Mouse (Mus musculus) midbrain, embryonic 14.5 days (tissue): ENCODE measurements at regions not wholly inside any gene's neighbourhood (a gene's known extent, or its start where the extent isn't known, plus 50 kb on each side); places are given as distances from the start of the nearest gene placed in this dataset.

Source experiments
- ATAC-seq: fragments of 200-750 bp; cut with Nextera tagmentation; 2 replicates; pipeline ENCODE4 v1.8.0; 2017; ENCODE audit warnings: moderate number of reproducible peaks, moderate library complexity; ENCODE audit not compliant: low FRiP score, low TSS enrichment
- DNase-seq: peaks from one replicate; pipeline ENCODE4 v3.0.0-alpha.2; 2015
- H3K27ac ChIP-seq: fragments of 300-500 bp; sonication (generic); replicated peaks from 2 replicates; pipeline ENCODE4 v1.5.1; 2014; ENCODE audit warnings: mild to moderate bottlenecking, low read depth, low read length, moderate library complexity
- H3K27me3 ChIP-seq: fragments of 300-500 bp; sonication (generic); 2 replicates; pipeline ENCODE4 v1.6.1; 2014; ENCODE audit warnings: low read length, control low read depth, mixed read lengths; ENCODE audit not compliant: control insufficient read depth, insufficient read depth
- H3K36me3 ChIP-seq: fragments of 300-500 bp; sonication (generic); 2 replicates; pipeline ENCODE4 v1.6.1; 2014; ENCODE audit warnings: low read length, control low read depth; ENCODE audit not compliant: control insufficient read depth, insufficient read depth
- H3K4me1 ChIP-seq: fragments of 300-500 bp; sonication (generic); 2 replicates; pipeline ENCODE4 v1.6.1; 2014; ENCODE audit warnings: mild to moderate bottlenecking, antibody characterized with exemption, low read length, control low read depth; ENCODE audit not compliant: control insufficient read depth, insufficient read depth
- H3K4me2 ChIP-seq: fragments of 300-500 bp; sonication (generic); 2 replicates; pipeline ENCODE4 v1.6.1; 2014; ENCODE audit warnings: mild to moderate bottlenecking, low read length, moderate library complexity
- H3K4me3 ChIP-seq: fragments of 300-500 bp; sonication (generic); replicated peaks from 2 replicates; pipeline ENCODE4 v1.5.1; 2014; ENCODE audit warnings: low read depth, low read length
- H3K9ac ChIP-seq: fragments of 300-500 bp; sonication (generic); replicated peaks from 2 replicates; pipeline ENCODE4 v1.6.1; 2014; ENCODE audit warnings: mild to moderate bottlenecking, low read length, moderate library complexity
- H3K9me3 ChIP-seq: fragments of 300-500 bp; sonication (generic); 2 replicates; pipeline ENCODE4 v1.6.1; 2016; ENCODE audit warnings: low read length, control low read depth, mixed read lengths; ENCODE audit not compliant: control insufficient read depth
- WGBS: fragments of 180-500 bp; shearing (Covaris S2); extraction: QIAGEN DNeasy Blood & Tissue Kit; methylation state at CpG from one replicate; pipeline ENCODE4 v1.1.7; 2014; 5-methylcytosine and 5-hydroxymethylcytosine counted together

DNA sequence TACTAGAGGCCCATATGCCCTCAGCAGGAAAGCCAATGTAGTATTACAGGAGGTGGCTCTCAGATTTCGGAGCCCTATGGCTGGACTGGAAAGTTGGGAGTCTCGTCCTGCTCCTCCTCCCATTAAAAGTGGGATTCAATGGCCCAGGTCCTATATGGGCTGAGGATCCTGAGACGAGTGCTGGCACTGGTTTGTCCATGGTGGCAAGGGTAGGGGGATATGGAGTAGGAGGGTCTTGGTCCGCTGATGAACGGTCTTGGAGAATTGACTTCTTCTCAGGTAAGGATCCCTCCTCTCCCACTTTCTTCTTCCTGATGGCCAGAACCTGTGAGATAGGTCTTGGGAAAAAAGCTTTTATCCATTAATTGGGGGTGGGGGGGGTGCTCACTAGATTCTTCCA, 522.2 kb upstream of the Slc5a7 start:
- Histone ChIP-seq H3K9ac (no peak overlapping the region), H3K27ac (no peak overlapping the region), H3K4me1 (no peaks in the 10 kb centered on the region), H3K4me2 (no peak overlapping the region), H3K4me3 (no peak overlapping the region), H3K9me3 (no peaks in the 10 kb centered on the region), H3K27me3 (no peaks in the 10 kb centered on the region), H3K36me3 (no peaks in the 10 kb centered on the region)
- WGBS: 74% methylated on average over 5 of the region's 5 CpGs
- no peak for ATAC-seq
- DNase-seq: no peak

DNA sequence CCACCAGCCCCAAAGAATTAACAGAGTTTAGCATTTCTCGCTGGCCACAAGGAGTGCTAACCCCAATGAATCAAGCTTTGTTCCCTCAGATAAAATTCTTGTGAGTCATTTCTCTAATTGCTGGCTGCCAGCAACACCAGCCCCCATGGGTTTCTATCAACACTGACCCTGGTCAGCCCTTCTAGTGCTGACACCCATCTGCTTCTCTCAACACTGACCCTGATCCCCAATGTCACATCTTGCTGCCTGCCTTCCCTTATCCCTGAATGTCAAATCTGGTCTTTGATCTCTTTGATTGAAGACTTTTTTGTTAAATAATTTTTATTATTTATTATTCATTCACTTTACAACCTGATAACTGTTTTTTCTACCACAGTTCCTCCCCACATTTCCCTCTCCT, 554.8 kb upstream of the Slc5a7 start:
- H3K4me3 ChIP-seq: no peak overlapping the region
- H3K9me3 ChIP-seq: no peaks in the 10 kb centered on the region
- H3K27ac ChIP-seq: no peak overlapping the region
- no peak overlapping the region for H3K4me2 ChIP-seq
- DNase-seq (no peak), ATAC-seq (no peak)
- no peaks in the 10 kb centered on the region for H3K36me3 ChIP-seq
- 86% methylated on average over 1 of the region's 1 CpGs for WGBS
- no peak overlapping the region for H3K9ac ChIP-seq
- no peaks in the 10 kb centered on the region for H3K4me1 ChIP-seq
- no peaks in the 10 kb centered on the region for H3K27me3 ChIP-seq

DNA sequence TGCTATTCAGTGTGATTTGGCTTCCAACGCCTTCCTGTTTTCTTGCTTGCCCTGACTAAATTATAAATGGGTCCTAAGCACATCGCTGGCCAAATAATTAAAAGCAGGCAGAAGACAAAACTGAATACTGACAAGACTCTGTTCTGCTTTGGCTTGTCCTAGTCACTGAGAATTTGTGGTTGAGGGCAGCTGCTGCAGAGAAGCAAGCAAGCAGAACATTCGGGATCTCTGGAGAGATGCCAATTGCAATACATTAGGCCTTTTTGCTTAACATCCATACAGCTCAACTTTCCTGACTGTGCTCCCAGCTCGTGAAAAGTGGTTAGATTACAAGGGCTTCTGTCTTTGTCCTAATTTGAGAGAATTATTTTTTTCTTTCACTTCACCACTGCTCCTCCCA, 549.0 kb upstream of the St6gal2 start:
- no peaks in the 10 kb centered on the region for H3K36me3 ChIP-seq
- peak; percentile 31 for DNase-seq
- no peak overlapping the region for H3K9ac ChIP-seq
- H3K4me1 ChIP-seq: no peaks in the 10 kb centered on the region
- no peak overlapping the region for H3K4me3 ChIP-seq
- H3K27me3 ChIP-seq: no peaks in the 10 kb centered on the region
- no peak overlapping the region for H3K27ac ChIP-seq
- H3K9me3 ChIP-seq: no peaks in the 10 kb centered on the region
- WGBS: 63% methylated on average over 4 of the region's 4 CpGs
- no peak overlapping the region for H3K4me2 ChIP-seq
- ATAC-seq: no peak

DNA sequence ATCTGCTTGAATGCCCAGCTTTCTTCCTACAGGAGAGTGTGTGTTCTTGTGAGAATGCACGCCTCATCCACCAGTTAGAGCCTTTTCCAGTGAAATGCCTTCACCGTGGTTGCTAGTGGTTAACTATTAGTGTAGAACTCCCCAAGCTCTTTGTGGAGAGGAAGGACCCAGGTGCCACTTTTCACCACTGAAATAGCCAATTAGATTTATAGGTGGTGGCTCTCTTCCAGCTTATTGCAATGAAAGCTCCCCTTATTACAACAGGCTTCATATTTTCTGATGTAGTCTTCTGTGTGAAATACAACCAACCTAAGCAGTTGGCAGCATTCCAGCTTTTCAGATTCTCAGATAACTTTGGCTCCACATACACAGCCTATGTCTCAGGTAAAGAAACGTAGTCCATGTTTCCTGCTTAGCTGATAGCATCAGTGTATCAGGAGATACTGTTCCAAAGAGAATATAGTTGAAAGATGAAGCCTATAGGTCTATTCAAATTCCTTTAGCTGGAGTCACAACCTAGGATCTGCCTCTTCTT, 515.9 kb upstream of the St6gal2 start:
- 76% methylated on average over 3 of the region's 3 CpGs for WGBS

DNA sequence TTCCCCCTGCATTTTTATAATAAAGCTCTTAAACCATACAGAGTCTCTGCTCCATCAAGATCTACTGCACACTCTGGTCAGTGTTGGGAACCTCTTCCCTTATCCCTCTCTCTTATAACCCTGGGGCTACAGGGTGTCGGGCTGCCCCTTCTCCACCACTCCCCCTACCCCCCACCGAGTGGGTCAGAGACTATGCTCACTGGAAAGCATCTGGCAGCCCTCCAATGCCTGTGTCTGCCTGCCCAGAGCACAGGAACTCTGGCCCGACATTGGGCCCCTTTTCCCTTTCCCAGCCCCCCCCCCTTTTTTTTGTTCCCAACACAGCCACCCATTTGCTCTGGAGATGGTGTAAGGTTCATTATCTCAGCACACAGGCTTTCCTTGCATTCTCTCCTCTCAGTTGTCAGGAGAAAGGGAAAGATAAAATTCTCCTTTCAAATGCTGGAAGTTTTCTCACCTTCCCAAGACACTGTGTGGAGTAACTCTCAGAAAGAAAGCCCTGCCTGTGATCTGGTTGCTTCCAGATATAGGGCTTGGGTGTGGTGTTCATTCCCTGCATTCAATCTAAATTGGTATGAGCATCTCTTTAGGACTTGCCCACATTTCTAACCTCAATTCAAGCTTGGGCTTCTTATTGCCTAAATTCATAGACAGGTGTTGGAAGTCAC, 501.7 kb upstream of the St6gal2 start:
- Histone ChIP-seq H3K4me3 (no peak overlapping the region), H3K4me2 (no peak overlapping the region), H3K4me1 (no peaks in the 10 kb centered on the region), H3K36me3 (no peaks in the 10 kb centered on the region), H3K27me3 (no peaks in the 10 kb centered on the region), H3K9me3 (no peaks in the 10 kb centered on the region), H3K27ac (no peak overlapping the region), H3K9ac (no peak overlapping the region)
- DNase-seq (peak; percentile 2), ATAC-seq (no peak)
- 48% methylated on average over 3 of the region's 3 CpGs for WGBS

More for the DNA sequence above, 515.9 kb upstream of the St6gal2 start:
- no peak overlapping the region for H3K9ac ChIP-seq
- no peaks in the 10 kb centered on the region for H3K9me3 ChIP-seq
- H3K4me2 ChIP-seq: no peak overlapping the region
- DNase-seq (peak; percentile 2), ATAC-seq (no peak)
- no peaks in the 10 kb centered on the region for H3K27me3 ChIP-seq
- no peaks in the 10 kb centered on the region for H3K4me1 ChIP-seq
- H3K27ac ChIP-seq: no peak overlapping the region
- no peak overlapping the region for H3K4me3 ChIP-seq
- no peaks in the 10 kb centered on the region for H3K36me3 ChIP-seq

DNA sequence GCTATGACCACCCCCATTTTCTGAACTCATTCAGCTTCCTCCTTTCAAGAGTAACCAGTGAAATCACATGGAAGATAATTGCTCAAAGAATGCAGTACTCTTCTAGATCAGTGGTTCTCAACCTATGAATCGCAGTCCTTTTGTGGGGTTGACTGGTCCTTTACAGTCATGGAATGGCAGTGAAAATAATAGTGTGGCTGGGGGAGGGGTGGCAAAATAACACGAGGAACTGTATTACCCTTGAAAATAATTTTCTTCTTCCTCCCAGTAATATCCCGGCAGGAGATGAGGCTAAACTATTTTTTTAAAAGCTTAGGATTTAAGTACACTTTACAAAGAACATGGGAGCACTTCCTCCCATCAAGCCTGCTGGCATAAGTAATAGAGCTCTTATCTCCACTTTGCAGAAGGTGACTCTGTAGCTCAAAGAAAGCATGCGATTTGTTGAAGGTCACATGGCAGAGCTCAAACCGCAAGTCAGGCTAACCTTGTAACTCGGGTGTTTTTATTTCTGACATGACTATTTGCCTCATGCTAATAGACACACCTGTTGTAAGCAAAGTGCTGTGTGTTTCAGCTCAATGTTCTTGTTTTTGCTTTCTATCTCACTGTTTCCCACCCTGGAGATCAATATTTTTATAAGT, 500.8 kb upstream of the St6gal2 start:
- H3K9ac ChIP-seq: no peak overlapping the region
- no peaks in the 10 kb centered on the region for H3K36me3 ChIP-seq
- no peaks in the 10 kb centered on the region for H3K4me1 ChIP-seq
- H3K4me2 ChIP-seq: no peak overlapping the region
- no peaks in the 10 kb centered on the region for H3K9me3 ChIP-seq
- no peak for ATAC-seq
- peak; percentile 30 for DNase-seq
- WGBS: 79% methylated on average over 6 of the region's 6 CpGs
- no peak overlapping the region for H3K27ac ChIP-seq
- no peak overlapping the region for H3K4me3 ChIP-seq
- H3K27me3 ChIP-seq: no peaks in the 10 kb centered on the region
